Mouse (Mus musculus) embryo, embryonic 11 days (tissue): ENCODE data around the gene Irak4.
A peak's percentile ranks its signal among the peaks of the same experiment; 100 is the strongest.

ENCODE experiments used
- DNase-seq: peaks from one replicate; pipeline ENCODE4 v3.0.0-alpha.2; 2015

Gene Irak4

DNA sequence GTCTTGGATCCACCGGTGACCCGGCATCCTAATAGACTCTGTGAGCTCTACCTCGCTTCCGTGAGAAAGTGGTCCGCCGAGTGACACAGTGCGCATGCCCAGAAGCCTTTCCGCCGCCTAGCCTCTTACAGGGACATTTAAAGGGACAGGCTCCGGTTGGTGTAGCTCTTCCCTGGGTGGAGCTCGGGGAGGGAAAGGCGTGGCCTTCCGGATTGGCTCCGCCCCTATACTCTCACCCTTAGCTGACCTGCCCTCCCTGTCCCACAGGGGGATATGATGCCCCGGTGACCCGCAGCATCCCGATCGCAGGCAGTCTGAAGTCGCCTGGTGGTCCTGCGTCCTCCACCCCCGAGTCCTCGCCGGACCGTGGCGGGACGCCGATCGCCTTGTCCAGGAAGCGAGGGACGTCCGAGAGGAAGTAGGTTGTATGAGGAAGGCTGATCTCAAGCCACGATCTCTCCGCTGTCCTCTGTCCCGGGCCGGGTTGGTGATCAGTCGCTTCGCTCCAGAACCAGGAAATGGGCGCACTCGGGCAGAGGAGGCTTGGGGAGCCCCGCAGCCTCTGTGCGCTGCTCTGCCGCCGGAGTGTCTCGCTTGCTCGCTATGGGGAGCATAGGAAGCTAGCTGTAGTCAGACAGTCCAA, at the start of gene Irak4, which contains the start of gene Pus7l:
Irak4 (plus strand) TSS at position 235 of the 643 bp plus-strand sequence.
Pus7l (minus strand) TSS at position 139 of the 643 bp plus-strand sequence.
- peak; percentile 95 for DNase-seq

GRCm38 (mm10) chr15:94494445-94494844, 49.0 kb upstream of the Irak4 start:
- no peak for DNase-seq

GRCm38 (mm10) chr15:94495936-94496335, 47.5 kb upstream of the Irak4 start:
- peak; percentile 34 for DNase-seq

- DNase-seq = no peak
Measured at GRCm38 (mm10) chr15:94499260-94499659, 44.2 kb upstream of the Irak4 start.

GRCm38 (mm10) chr15:94503451-94504215, 39.8 kb upstream of the Irak4 start:
- no peak for DNase-seq

- DNase-seq = no peak
Measured at GRCm38 (mm10) chr15:94517913-94518491, 25.4 kb upstream of the Irak4 start.

DNA sequence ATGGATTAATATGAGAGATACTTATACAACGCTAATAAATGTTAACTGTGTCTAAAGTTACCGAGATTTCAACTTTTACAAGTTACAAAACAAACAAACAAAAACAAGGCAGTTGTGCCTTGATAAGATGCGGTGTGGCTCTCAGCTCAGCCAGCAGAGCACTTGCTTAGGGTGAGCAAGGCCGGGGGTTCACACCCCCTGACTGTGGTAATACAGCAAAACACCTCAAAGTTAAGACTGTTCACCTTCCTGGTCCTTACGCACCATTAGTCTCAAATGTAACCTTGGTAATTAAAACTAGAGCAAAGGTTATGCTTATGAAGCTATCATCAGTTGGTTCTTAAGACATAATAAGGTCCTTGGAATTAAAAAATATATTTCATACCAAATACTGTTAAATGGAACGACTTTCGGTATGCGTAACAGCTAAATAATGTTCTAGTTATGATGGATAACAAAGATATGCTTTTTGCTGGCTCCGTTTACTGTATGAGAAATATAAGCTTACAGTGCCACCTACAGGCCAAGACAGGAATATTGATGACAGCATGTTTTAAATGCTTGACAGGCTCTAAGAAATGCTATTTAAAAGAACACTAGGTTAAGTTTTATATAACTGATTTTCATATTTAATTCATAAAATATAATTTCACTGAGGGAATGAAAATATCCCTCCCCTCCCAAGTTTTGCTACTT, 23.1 kb upstream of the Irak4 start:
- peak; percentile 83 for DNase-seq

DNA sequence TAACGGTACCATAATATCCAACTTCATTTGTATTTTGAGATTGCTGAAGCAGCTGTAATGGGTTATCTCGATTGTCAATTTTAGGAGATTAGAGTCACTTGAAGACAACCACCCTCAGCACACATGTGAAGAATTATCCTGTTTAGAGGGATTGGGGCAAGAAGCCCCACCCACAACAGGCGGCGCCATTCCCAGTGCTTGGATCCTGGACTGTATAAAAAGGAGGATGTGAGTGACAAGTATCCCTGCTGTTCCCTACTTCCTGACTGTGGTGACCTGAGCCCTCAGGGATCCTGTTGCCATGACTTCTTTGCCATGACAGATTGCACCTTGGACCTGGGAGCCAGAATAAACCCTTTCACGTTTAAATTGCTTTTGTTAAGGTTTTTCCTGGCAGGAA, 22.5 kb upstream of the Irak4 start:
- no peak for DNase-seq

GRCm38 (mm10) chr15:94523251-94523650, 20.2 kb upstream of the Irak4 start:
- DNase-seq = no peak

- no peak for DNase-seq
Measured at GRCm38 (mm10) chr15:94524956-94525355, 18.5 kb upstream of the Irak4 start.

- DNase-seq = no peak
Measured at GRCm38 (mm10) chr15:94530519-94530918, 12.9 kb upstream of the Irak4 start.

DNA sequence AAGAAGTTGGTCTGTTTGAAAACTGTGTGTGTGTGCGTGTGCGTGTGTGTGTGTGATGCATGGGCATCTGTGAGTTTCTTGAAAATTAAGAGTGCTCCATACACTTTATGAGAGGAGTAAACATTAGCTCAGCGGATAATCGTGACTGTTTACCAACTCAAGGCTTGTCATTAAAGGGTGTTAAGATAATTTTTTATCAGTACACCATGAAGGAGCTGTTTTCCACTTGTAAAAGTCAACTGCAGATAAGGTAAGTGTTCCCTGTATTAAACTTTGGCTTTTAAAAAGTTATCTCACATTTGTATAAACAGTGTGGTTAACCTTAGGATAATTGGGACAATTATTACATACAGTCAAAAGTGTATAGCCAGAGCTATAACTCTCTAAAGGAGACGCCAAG, 11.1 kb upstream of the Irak4 start:
- no peak for DNase-seq

GRCm38 (mm10) chr15:94532956-94533355, 10.5 kb upstream of the Irak4 start:
- no peak for DNase-seq

DNA sequence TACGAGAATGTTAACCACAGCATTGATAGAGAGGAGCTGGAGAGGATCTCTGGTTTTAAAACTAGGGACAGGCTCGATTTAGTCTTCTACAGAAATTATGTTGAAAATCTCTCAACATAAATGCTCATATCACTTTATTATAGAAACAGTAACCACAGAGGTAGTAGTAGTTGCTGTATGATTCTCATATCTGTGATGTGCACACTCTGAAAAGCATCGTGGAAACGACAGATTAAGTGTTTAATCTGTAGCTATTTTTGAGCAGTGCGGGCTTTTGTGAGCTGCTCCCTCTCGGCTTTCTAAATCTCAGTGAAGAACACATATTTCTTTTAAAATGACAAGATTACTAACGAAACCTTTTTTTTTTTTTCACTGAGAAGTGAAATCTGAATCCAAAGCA, 7.9 kb upstream of the Irak4 start:
- no peak for DNase-seq

- no peak for DNase-seq
Measured at GRCm38 (mm10) chr15:94539296-94539695, 4.1 kb upstream of the Irak4 start.

- DNase-seq = no peak
Measured at GRCm38 (mm10) chr15:94542567-94543408, 655 bp upstream of the Irak4 start.

DNA sequence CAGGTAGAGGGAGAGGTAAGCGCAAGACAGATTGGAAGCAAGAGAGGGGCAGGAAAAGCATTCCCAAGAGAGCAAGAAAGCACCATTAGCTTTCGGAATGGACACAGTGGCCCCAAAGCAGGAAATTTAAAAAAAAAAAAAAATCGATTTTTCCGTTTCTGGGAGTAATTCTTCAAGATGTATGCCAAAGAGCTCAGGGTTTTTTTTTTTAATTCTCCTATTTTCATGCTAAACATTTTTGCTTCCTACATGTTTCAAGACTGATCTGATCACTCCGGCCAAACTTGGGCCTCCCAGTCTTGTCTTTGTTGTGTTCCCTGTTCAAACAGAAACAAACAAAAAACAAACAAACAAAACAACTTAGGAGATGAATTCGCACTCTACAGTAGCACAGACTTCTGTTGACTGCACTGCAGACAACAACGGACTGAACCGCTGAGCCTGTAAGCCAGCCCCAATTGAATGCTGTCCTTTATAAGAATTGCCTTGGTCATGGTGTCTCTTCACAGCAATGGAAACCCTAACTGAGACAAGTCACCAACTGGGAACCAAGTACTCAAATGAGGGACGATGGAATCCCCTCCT, 701 bp downstream of the Irak4 start:
- no peak for DNase-seq

DNA sequence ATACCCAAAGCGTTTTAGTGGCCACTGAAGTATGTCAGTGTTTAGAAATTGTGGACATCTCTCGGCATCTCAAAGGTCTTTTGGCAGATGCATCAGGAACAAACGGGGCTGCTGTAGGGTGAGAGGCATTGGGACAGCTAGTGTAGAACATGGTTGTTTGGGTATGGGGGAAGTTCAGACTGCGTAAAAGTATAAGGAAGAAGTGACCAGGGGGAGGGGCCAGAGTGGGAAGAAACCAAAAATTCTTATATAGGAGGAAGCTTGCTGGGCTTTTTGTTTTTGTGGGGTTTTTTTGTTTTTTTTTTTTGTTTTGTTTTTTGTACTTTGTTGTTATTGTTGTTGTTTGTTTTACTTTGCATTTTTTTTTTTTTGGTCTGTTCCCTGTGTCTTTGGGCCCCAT, 1.4 kb downstream of the Irak4 start:
- DNase-seq = no peak

DNA sequence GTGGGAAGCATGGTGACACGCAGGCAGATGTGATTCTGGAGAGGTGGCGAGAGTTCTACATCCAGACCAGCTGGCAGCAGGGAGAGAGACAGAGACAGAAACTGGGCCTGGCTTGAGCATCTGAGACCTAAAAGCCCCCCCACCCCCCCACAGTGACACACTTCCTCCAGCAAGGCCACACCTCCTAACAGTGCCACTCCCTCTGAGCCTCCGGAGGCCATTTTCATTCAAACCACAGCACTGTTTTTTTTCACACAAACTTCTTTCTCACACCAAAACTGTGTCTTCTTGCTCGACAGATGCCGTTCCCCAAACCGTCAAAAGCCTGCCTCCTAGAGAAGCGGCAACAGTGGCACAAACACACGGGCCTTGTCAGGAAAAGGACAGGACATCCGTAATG, 10.1 kb downstream of the Irak4 start:
- DNase-seq = no peak

GRCm38 (mm10) chr15:94557442-94557841, 14.0 kb downstream of the Irak4 start:
- peak; percentile 85 for DNase-seq

GRCm38 (mm10) chr15:94558895-94559656, 15.6 kb downstream of the Irak4 start:
- DNase-seq = no peak
